21 mouse cellular contexts compared by ENCODE assay signal in the genomic region with DNA sequence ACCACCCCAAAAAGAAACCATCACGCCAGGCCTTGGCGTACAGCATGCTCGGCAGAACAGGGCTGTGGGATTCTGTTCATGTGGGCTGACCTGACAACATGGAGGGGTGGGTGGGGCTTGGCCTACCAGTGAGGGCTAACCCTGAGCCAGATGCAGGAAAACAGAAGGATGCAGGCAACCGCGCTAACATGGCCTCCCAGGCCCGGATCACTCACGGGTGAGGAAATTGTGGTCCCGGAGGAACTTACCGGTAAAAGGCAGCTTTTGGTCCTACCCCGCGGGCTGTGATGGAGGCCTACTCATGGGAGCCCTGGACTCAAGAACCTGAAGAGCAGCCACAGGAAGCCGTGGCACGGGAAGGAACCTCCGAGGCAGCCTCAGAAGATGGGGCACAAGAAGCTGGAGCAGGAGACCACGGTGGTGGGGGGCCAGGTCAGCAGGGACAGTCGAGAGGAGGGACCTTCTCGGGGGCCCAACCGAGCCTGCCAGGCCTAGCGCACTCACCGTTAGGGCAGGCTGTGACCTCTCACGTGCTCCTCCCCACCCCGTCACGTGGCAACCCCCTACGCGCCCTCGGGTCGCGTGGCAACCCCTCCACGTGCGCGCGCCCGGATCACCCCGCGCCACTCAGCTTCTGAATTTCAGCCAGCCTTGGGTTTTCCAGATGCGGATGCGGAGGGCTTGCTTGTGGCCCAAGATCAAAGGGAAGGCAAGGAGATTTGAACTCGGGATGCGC. TPM values are rescaled to one million over a fixed set of nuclear protein-coding genes. Genes with fewer than 3 reads are reported as not detected.
A peak's percentile ranks its signal among the peaks of the same experiment; 100 is the strongest.
DNase-seq lines count a peak whose midpoint lies in the region; ATAC-seq lines count a peak whose summit lies in the region.
"Had no signal": no experiment of that assay in that cellular context is flagged by ENCODE, and none has a peak within 500 bp of the region (broad histone marks: within the 10 kb centered on the region; RNA-seq: fewer than 3 reads in every experiment).

A gene (minus strand): TSS at position 564 of the 736 bp plus-strand sequence.

- H3K27me3 ChIP-seq in embryonic facial prominence, embryonic 13.5 days: no peaks in the 10 kb centered on the region
- H3K27me3 ChIP-seq in embryonic facial prominence, embryonic 10.5 days (replicated peaks; ENCODE audit: low read depth, poor library complexity, severe bottlenecking): no peaks in the 10 kb centered on the region
- no peaks in the 10 kb centered on the region for H3K27me3 ChIP-seq in kidney, embryonic 15.5 days
- no peaks in the 10 kb centered on the region for H3K27me3 ChIP-seq in limb, embryonic 12.5 days
- H3K27me3 ChIP-seq: stomach, embryonic 15.5 days had no signal

- H3K4me2 ChIP-seq in embryonic facial prominence, embryonic 13.5 days: 0 out of 2 replicates have a peak within 1 kb of the TSS, but pooled peaks have one; percentile 7
- no peak within 1 kb of the TSS for H3K4me2 ChIP-seq in kidney, embryonic 15.5 days
- H3K4me2 ChIP-seq in limb, embryonic 12.5 days: no peak within 1 kb of the TSS
- H3K4me2 ChIP-seq: stomach, embryonic 15.5 days had no signal

- H3K9me3 ChIP-seq in embryonic facial prominence, embryonic 13.5 days: no peaks in the 10 kb centered on the region
- H3K9me3 ChIP-seq in embryonic facial prominence, embryonic 10.5 days: no peaks in the 10 kb centered on the region
- no peaks in the 10 kb centered on the region for H3K9me3 ChIP-seq in kidney, embryonic 15.5 days (replicated peaks)
- H3K9me3 ChIP-seq in limb, embryonic 12.5 days: no peaks in the 10 kb centered on the region
- H3K9me3 ChIP-seq: stomach, embryonic 15.5 days had no signal

- peaks cover 8% of the 10 kb centered on the region; the same call in 1 of the 2 replicates for H3K4me1 ChIP-seq in embryonic facial prominence, embryonic 13.5 days
- H3K4me1 ChIP-seq in embryonic facial prominence, embryonic 10.5 days: peaks cover 16% of the 10 kb centered on the region
- 0 out of 2 replicates have a peak, but pooled peaks cover 11% of the 10 kb centered on the region for H3K4me1 ChIP-seq in kidney, embryonic 15.5 days
- H3K4me1 ChIP-seq in limb, embryonic 12.5 days (replicated peaks): peaks cover 3% of the 10 kb centered on the region; the same call in 1 of the 2 replicates

- no peak for DNase-seq in embryonic facial prominence, embryonic 10.5 days (ENCODE audit: low spot score)
- DNase-seq in kidney, postnatal 10 days: no peak
- peak; percentile 75 for DNase-seq in ES-CJ7 (ENCODE audit: low read depth, low spot score)
- DNase-seq in adrenal gland, adult 18-20 months (ENCODE audit: low spot score in 2 of 2): no peak
- DNase-seq in c-Kit-positive CD71-positive TER-119-positive erythroid progenitor cells, embryonic 14.5 days (ENCODE audit: low spot score): no peak
- DNase-seq: adrenal gland, adult 8-10 months; cerebellum, adult 11 months; embryo, embryonic 11 days; gastrocnemius, postnatal 14 days; kidney, adult 8-10 months; liver; lung, postnatal 14 days; thymus, postnatal 14 days had no signal

- no peak within 1 kb of the TSS; the same call in 1 of the 2 replicates for H3K27ac ChIP-seq in embryonic facial prominence, embryonic 13.5 days
- H3K27ac ChIP-seq in embryonic facial prominence, embryonic 10.5 days (replicated peaks): no peak within 1 kb of the TSS
- H3K27ac ChIP-seq in kidney, embryonic 15.5 days: peak within 1 kb of the TSS; percentile 59
- H3K27ac ChIP-seq in limb, embryonic 12.5 days: peak within 1 kb of the TSS; percentile 29; the same call in 1 of the 2 replicates
- H3K27ac ChIP-seq: stomach, embryonic 15.5 days had no signal

- no peak for ATAC-seq in embryonic facial prominence, embryonic 13.5 days (ENCODE audit: insufficient number of reproducible peaks, insufficient read depth, low FRiP score, low TSS enrichment, low read depth)
- ATAC-seq in kidney, embryonic 15.5 days (replicated peaks; ENCODE audit: low FRiP score): no peak
- ATAC-seq in limb, embryonic 12.5 days (ENCODE audit: insufficient number of reproducible peaks, insufficient read depth, low FRiP score, low TSS enrichment, low read depth): no peak
- ATAC-seq: midbrain, embryonic 16.5 days had no signal

- H3K4me3 ChIP-seq in embryonic facial prominence, embryonic 13.5 days: no peak within 1 kb of the TSS
- no peak within 1 kb of the TSS for H3K4me3 ChIP-seq in embryonic facial prominence, embryonic 10.5 days
- H3K4me3 ChIP-seq in kidney, embryonic 15.5 days (replicated peaks): no peak within 1 kb of the TSS
- no peak within 1 kb of the TSS for H3K4me3 ChIP-seq in limb, embryonic 12.5 days (replicated peaks)
- H3K4me3 ChIP-seq: forebrain, embryonic 10.5 days; stomach, embryonic 15.5 days had no signal

- 92% methylated on average over 38 of the region's 39 CpGs for WGBS in embryonic facial prominence, embryonic 13.5 days
- WGBS in embryonic facial prominence, embryonic 10.5 days: 92% methylated on average over 39 of the region's 39 CpGs
- 93% methylated on average over 39 of the region's 39 CpGs for WGBS in kidney, embryonic 15.5 days
- 92% methylated on average over 39 of the region's 39 CpGs for WGBS in limb, embryonic 12.5 days

- no peaks in the 10 kb centered on the region for H3K36me3 ChIP-seq in embryonic facial prominence, embryonic 13.5 days
- no peaks in the 10 kb centered on the region for H3K36me3 ChIP-seq in embryonic facial prominence, embryonic 10.5 days (replicated peaks)
- no peaks in the 10 kb centered on the region for H3K36me3 ChIP-seq in kidney, embryonic 15.5 days
- no peaks in the 10 kb centered on the region for H3K36me3 ChIP-seq in limb, embryonic 12.5 days
- H3K36me3 ChIP-seq: forebrain, embryonic 10.5 days; stomach, embryonic 15.5 days had no signal

- H3K9ac ChIP-seq in embryonic facial prominence, embryonic 13.5 days: no peak within 1 kb of the TSS
- no peak within 1 kb of the TSS for H3K9ac ChIP-seq in kidney, embryonic 15.5 days
- H3K9ac ChIP-seq in limb, embryonic 12.5 days (replicated peaks): no peak within 1 kb of the TSS
- H3K9ac ChIP-seq: stomach, embryonic 15.5 days had no signal

RNA-seq across cellular contexts. Expression of the gene that starts here (rescaled TPM):
- polyA plus RNA-seq in embryonic facial prominence, embryonic 13.5 days (2015; fragmentation: Nextera tagmentation; extraction: Ambion mirVana): 0.81 and 2.2 TPM in 2 replicates
- 0.57 and 0.65 TPM in 2 replicates for polyA plus RNA-seq in embryonic facial prominence, embryonic 10.5 days (2016; fragmentation: Nextera tagmentation; extraction: Ambion mirVana)
- 0.67 and 1.3 TPM in 2 replicates for polyA plus RNA-seq in kidney, embryonic 15.5 days (2015; fragmentation: Nextera tagmentation; extraction: Ambion mirVana)
- polyA plus RNA-seq in limb, embryonic 12.5 days (2016; fragmentation: Nextera tagmentation; extraction: Ambion mirVana): 0.26 and 0.82 TPM in 2 replicates
- 1 to 10 TPM in 1 of 2 experiments, not detected in 1; 1.0 TPM for total RNA-seq in adrenal gland, adult 18-20 months (2021)
- total RNA-seq: hematopoietic stem cell, adult 5-6 weeks had no signal
- polyA plus RNA-seq: neural tube, embryonic 11.5 days had no signal

Comparison
In these comparisons a context has a peak if more than half of its experiments do, and no peak if none do; other contexts are left out.
1. H3K27ac ChIP-seq: peak in kidney, embryonic 15.5 days (single experiment) and limb, embryonic 12.5 days (single experiment); none in embryonic facial prominence, embryonic 13.5 days (single experiment) and embryonic facial prominence, embryonic 10.5 days (single experiment).